Mouse (Mus musculus): Measurements from ENCODE around the gene Tmem245. TPM values are rescaled to one million over a fixed set of nuclear protein-coding genes. Genes with fewer than 3 reads are reported as not detected.

Gene Tmem245
- polyA plus RNA-seq, 1 experiment, result 11.0 TPM

- 92% methylated on average over 11 of the region's 11 CpGs for WGBS
These were observed 25.0 kb downstream of the Tmem245 start for GRCm38 (mm10) chr4:56922229-56922628.

GRCm38 (mm10) chr4:56915732-56916325, 31.4 kb downstream of the Tmem245 start:
- 91% methylated on average over 15 of the region's 15 CpGs for WGBS
- no peak for DNase-seq
- Histone ChIP-seq H3K27me3 (ENCODE audit: control insufficient read depth, insufficient read depth, low read length) (no peaks in the 10 kb centered on the region), H3K4me1 (ENCODE audit: control insufficient read depth, insufficient read depth, low read length) (no peaks in the 10 kb centered on the region), H3K27ac (ENCODE audit: insufficient read depth, low read length) (no peak overlapping the region), H3K4me3 (replicated peaks; ENCODE audit: insufficient read depth, low read depth, low read length) (no peak overlapping the region)
- TF ChIP-seq CTCF (IDR thresholded peaks at IDR 0.05; ENCODE audit: borderline replicate concordance, insufficient read depth, low read depth, low read length) (no peak), POLR2A (IDR thresholded peaks at IDR 0.05; ENCODE audit: borderline replicate concordance, insufficient read depth, low read length) (no peak)

More at GRCm38 (mm10) chr4:56922229-56922628, 25.0 kb downstream of the Tmem245 start:
- TF ChIP-seq POLR2A (IDR thresholded peaks at IDR 0.05; ENCODE audit: borderline replicate concordance, insufficient read depth, low read length) (no peak), CTCF (IDR thresholded peaks at IDR 0.05; ENCODE audit: borderline replicate concordance, insufficient read depth, low read depth, low read length) (no peak)
- no peak overlapping the region for H3K4me3 ChIP-seq (replicated peaks; ENCODE audit: insufficient read depth, low read depth, low read length)
- no peak overlapping the region for H3K27ac ChIP-seq (ENCODE audit: insufficient read depth, low read length)
- no peak for DNase-seq
- no peaks in the 10 kb centered on the region for H3K4me1 ChIP-seq (ENCODE audit: control insufficient read depth, insufficient read depth, low read length)
- no peaks in the 10 kb centered on the region for H3K27me3 ChIP-seq (ENCODE audit: control insufficient read depth, insufficient read depth, low read length)

DNA sequence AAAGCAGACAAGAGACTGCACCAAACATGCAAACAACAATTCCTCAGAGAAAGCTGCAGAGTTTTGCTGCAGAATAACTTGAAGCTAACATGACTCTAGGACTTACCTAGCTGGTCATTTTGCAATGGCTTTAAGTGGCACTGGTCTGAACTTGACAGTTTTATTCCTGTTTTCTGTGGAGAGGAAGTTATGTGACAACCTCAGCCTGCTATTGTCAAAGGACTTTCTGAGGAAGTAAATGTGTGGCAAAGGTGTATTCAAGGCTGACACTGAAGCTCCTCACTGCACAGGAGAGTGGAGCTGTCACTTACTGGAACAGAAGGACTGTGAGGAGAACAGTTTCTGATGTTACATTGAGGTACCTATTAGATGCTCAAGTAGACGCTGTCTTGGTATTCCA, 32.5 kb downstream of the Tmem245 start:
- H3K27ac ChIP-seq (ENCODE audit: insufficient read depth, low read length), result no peak overlapping the region

DNA sequence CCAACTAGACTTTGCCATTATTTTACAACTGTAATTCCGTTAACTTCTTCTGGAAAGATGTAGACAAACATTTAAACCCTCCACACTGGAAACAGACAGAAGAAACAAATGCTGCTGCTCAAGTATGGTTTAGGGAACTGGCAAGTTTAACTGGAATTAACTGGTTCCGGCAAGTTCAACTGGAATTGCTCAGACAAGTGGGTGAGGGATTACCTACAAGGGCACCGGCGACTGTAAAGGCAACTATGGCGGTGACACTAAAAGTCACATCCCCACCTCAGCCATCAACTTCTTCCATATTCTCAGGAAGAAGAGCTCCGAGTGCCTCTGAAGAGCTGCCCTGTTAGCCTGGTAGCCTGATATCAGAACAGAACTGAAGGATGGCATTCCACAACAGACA, 32.9 kb downstream of the Tmem245 start:
- no peak for DNase-seq
- Histone ChIP-seq H3K4me3 (replicated peaks; ENCODE audit: insufficient read depth, low read depth, low read length) (no peak overlapping the region), H3K27me3 (ENCODE audit: control insufficient read depth, insufficient read depth, low read length) (no peaks in the 10 kb centered on the region), H3K27ac (ENCODE audit: insufficient read depth, low read length) (no peak overlapping the region), H3K4me1 (ENCODE audit: control insufficient read depth, insufficient read depth, low read length) (no peaks in the 10 kb centered on the region)
- TF ChIP-seq POLR2A (IDR thresholded peaks at IDR 0.05; ENCODE audit: borderline replicate concordance, insufficient read depth, low read length) (no peak), CTCF (IDR thresholded peaks at IDR 0.05; ENCODE audit: borderline replicate concordance, insufficient read depth, low read depth, low read length) (no peak)
- WGBS, result 93% methylated on average over 6 of the region's 6 CpGs

More for the DNA sequence above, 32.5 kb downstream of the Tmem245 start:
- no peak overlapping the region for H3K4me3 ChIP-seq (replicated peaks; ENCODE audit: insufficient read depth, low read depth, low read length)
- 89% methylated on average over 1 of the region's 1 CpGs for whole genome bisulfite sequencing
- H3K4me1 ChIP-seq (ENCODE audit: control insufficient read depth, insufficient read depth, low read length), result no peaks in the 10 kb centered on the region
- no peak for DNase-seq
- H3K27me3 ChIP-seq (ENCODE audit: control insufficient read depth, insufficient read depth, low read length), result no peaks in the 10 kb centered on the region
- TF ChIP-seq POLR2A (IDR thresholded peaks at IDR 0.05; ENCODE audit: borderline replicate concordance, insufficient read depth, low read length) (no peak), CTCF (IDR thresholded peaks at IDR 0.05; ENCODE audit: borderline replicate concordance, insufficient read depth, low read depth, low read length) (no peak)

DNA sequence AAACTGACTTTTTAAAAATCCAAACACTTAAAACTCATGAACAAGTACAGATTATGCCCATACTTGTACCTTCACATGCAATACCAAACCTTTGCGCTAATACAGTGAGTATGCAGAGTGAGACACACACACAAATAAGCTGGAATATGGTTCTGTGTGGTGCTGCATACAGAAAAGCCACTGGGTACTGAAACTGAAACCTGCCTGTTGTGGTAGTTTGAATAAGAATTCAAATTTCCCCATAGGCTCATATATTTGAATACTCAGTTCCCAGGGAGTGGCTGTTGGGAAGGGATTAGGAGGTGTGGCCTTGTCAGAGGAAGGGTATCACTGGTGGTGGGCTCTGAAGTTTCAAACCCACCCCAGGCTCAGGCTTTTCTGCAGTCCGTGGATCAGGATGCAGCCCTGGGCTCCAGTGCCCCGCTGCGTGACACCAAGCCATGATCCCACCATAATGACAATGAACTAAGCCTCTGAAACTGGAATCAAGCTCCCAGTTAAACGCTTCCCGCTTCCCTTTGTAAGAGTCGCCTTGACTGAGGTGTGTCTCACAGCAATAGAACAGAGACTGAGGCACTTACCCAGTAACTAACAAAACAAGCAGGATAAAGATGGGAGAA, 34.7 kb downstream of the Tmem245 start:
- no peak for DNase-seq
- Histone ChIP-seq H3K4me3 (replicated peaks; ENCODE audit: insufficient read depth, low read depth, low read length) (no peak overlapping the region), H3K27ac (ENCODE audit: insufficient read depth, low read length) (no peak overlapping the region), H3K4me1 (ENCODE audit: control insufficient read depth, insufficient read depth, low read length) (no peaks in the 10 kb centered on the region), H3K27me3 (ENCODE audit: control insufficient read depth, insufficient read depth, low read length) (no peaks in the 10 kb centered on the region)
- TF ChIP-seq CTCF (IDR thresholded peaks at IDR 0.05; ENCODE audit: borderline replicate concordance, insufficient read depth, low read depth, low read length) (no peak), POLR2A (IDR thresholded peaks at IDR 0.05; ENCODE audit: borderline replicate concordance, insufficient read depth, low read length) (no peak)
- 94% methylated on average over 7 of the region's 7 CpGs for WGBS

GRCm38 (mm10) chr4:56909568-56909967, 37.7 kb downstream of the Tmem245 start:
- no peak for DNase-seq
- 91% methylated on average over 3 of the region's 3 CpGs for WGBS
- H3K4me1 ChIP-seq (ENCODE audit: control insufficient read depth, insufficient read depth, low read length), result no peaks in the 10 kb centered on the region

GRCm38 (mm10) chr4:56907671-56908070, 39.6 kb downstream of the Tmem245 start:
- no peaks in the 10 kb centered on the region for H3K27me3 ChIP-seq (ENCODE audit: control insufficient read depth, insufficient read depth, low read length)
- WGBS, result 93% methylated on average over 5 of the region's 5 CpGs
- TF ChIP-seq CTCF (IDR thresholded peaks at IDR 0.05; ENCODE audit: borderline replicate concordance, insufficient read depth, low read depth, low read length), result no peak
- no peak for TF ChIP-seq POLR2A (IDR thresholded peaks at IDR 0.05; ENCODE audit: borderline replicate concordance, insufficient read depth, low read length)

More at GRCm38 (mm10) chr4:56909568-56909967, 37.7 kb downstream of the Tmem245 start:
- no peak overlapping the region for H3K27ac ChIP-seq (ENCODE audit: insufficient read depth, low read length)
- no peaks in the 10 kb centered on the region for H3K27me3 ChIP-seq (ENCODE audit: control insufficient read depth, insufficient read depth, low read length)
- H3K4me3 ChIP-seq (replicated peaks; ENCODE audit: insufficient read depth, low read depth, low read length), result no peak overlapping the region
- TF ChIP-seq POLR2A (IDR thresholded peaks at IDR 0.05; ENCODE audit: borderline replicate concordance, insufficient read depth, low read length) (no peak), CTCF (IDR thresholded peaks at IDR 0.05; ENCODE audit: borderline replicate concordance, insufficient read depth, low read depth, low read length) (no peak)

DNA sequence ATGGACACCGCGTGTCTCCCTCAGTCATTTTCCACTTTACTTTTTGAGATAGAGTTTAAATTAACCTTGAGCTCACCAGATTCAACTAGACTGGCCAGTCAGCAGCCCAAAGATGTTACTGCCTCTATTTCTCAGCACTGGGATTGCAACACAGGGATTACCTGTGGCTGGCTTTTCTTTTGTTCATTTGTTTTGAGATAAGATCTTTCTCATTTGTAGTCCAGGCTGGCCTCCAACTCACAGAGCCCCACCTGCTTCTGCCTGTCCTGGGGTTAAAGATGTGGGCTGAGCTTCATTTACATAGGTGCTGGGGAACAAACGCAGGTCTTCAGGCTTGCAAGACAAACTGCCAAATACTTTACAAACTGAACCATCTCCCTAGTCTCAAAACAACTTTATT, 40.3 kb downstream of the Tmem245 start:
- WGBS, result 92% methylated on average over 3 of the region's 3 CpGs
- no peak overlapping the region for H3K27ac ChIP-seq (ENCODE audit: insufficient read depth, low read length)
- no peaks in the 10 kb centered on the region for H3K4me1 ChIP-seq (ENCODE audit: control insufficient read depth, insufficient read depth, low read length)
- TF ChIP-seq CTCF (IDR thresholded peaks at IDR 0.05; ENCODE audit: borderline replicate concordance, insufficient read depth, low read depth, low read length) (no peak), POLR2A (IDR thresholded peaks at IDR 0.05; ENCODE audit: borderline replicate concordance, insufficient read depth, low read length) (no peak)
- DNase-seq, result no peak
- no peaks in the 10 kb centered on the region for H3K27me3 ChIP-seq (ENCODE audit: control insufficient read depth, insufficient read depth, low read length)
- no peak overlapping the region for H3K4me3 ChIP-seq (replicated peaks; ENCODE audit: insufficient read depth, low read depth, low read length)

More at GRCm38 (mm10) chr4:56907671-56908070, 39.6 kb downstream of the Tmem245 start:
- Histone ChIP-seq H3K4me1 (ENCODE audit: control insufficient read depth, insufficient read depth, low read length) (no peaks in the 10 kb centered on the region), H3K27ac (ENCODE audit: insufficient read depth, low read length) (no peak overlapping the region), H3K4me3 (replicated peaks; ENCODE audit: insufficient read depth, low read depth, low read length) (no peak overlapping the region)
- no peak for DNase-seq
